14 mouse cellular contexts compared by ENCODE assay signal in the genomic region with DNA sequence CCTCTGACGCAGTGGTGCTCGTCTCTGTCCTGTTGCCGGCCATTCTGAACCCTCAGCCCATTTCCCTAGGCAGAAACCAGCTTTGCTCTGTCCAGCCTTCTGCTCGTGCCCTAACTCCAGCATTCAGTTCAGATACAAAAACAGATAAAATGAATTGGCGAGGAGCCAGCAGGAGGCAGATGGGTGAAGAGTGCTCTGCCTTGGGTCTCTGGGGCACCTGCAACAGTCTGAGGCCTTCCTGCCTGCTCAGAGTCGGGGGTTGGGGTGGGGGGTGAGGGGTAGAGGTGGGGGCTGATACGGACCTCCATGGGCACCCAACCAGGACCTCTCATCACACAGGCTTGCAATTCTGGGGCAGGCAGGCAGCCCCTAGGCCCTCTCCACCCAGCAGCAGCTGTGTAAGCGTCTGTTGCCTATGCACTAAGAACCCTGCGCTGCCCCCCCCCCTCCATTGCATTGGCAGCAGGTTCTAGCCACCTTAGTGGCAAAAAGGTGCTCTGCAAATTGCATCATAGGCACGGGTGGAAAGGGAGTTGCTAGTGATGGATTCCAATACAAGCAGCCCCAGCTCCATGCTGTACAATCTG. TPM values are rescaled to one million over a fixed set of nuclear protein-coding genes. Genes with fewer than 3 reads are reported as not detected.
DNase-seq lines count a peak whose midpoint lies in the region.
"Had no signal": no experiment of that assay in that cellular context is flagged by ENCODE, and none has a peak within 500 bp of the region (broad histone marks: within the 10 kb centered on the region; RNA-seq: fewer than 3 reads in every experiment).

No protein-coding gene starts in this region.

- DNase-seq in adrenal gland, adult 2 months: peak; percentile 35
- no peak for DNase-seq in adrenal gland, postnatal 36 days
- DNase-seq in left cerebral cortex, postnatal 4 days: peak; percentile 49
- DNase-seq in left cerebral cortex, postnatal 36 days (ENCODE audit: low spot score in 2 of 2): no peak
- peak; percentile 48 for DNase-seq in retina, postnatal 1 day
- DNase-seq in retina, embryonic 14.5 days (ENCODE audit: low spot score): no peak
- DNase-seq in embryo, embryonic 11 days: no peak
- no peak for DNase-seq in spleen, postnatal 4 days (ENCODE audit: low spot score in 2 of 2)
- DNase-seq: adrenal gland, postnatal 14 days; heart, adult 11 months had no signal

- intact Hi-C loops in left cerebral cortex, postnatal 4 days (cut with DNase I): loop anchor here (5.0 kb wide), 1 partner anchor 74 kb away; the partner anchor contains the start of gene Gnai3
- intact Hi-C loops in left cerebral cortex, postnatal 36 days (cut with DNase I): loop anchor here (5.0 kb wide), 1 partner anchor 44 kb away; no protein-coding TSS in a partner anchor

RNA-seq across cellular contexts. Expression of gene Ampd2, which starts 13.4 kb away (rescaled TPM):
- total RNA-seq in adrenal gland, adult 2 months (2021): 100 to 1,000 TPM; 121 to 151 TPM
- polyA plus RNA-seq in adrenal gland, adult 2 months (2012; rRNA removed): 721 and 995 TPM in 2 replicates
- total RNA-seq in adrenal gland, postnatal 36 days (2021): 100 to 1,000 TPM; 133 to 143 TPM
- 10 to 100 TPM; 65.3 to 75.4 TPM for total RNA-seq in left cerebral cortex, postnatal 4 days (2021)
- total RNA-seq in left cerebral cortex, postnatal 36 days (2021): 10 to 100 TPM; 48.9 to 52.9 TPM

RNA-seq across cellular contexts. Expression of gene Gnat2, which starts 19.5 kb away (rescaled TPM):
- total RNA-seq in adrenal gland, adult 2 months (2021): 10 to 100 TPM; 12.3 to 13.1 TPM
- 7.9 and 10.1 TPM in 2 replicates for polyA plus RNA-seq in adrenal gland, adult 2 months (2012; rRNA removed)
- total RNA-seq in adrenal gland, postnatal 36 days (2021): 10 to 100 TPM; 11.5 to 14.7 TPM
- under 1 TPM in 1 of 2 experiments, not detected in 1; 0.44 TPM for total RNA-seq in left cerebral cortex, postnatal 4 days (2021)
- total RNA-seq in left cerebral cortex, postnatal 36 days (2021): not detected
- total RNA-seq: left cerebral cortex, postnatal 25 days; megakaryocyte, adult 5-6 weeks; neutrophil, adult 5-6 weeks had no signal
- polyA plus RNA-seq: inflammation-experienced regulatory T-cells, adult 6 months had no signal

RNA-seq across cellular contexts. Expression of gene Gstm4, which starts 28.4 kb away (rescaled TPM):
- 10 to 100 TPM; 16.8 to 19.7 TPM for total RNA-seq in adrenal gland, adult 2 months (2021)
- polyA plus RNA-seq in adrenal gland, adult 2 months (2012; rRNA removed): 13.4 and 14.8 TPM in 2 replicates
- 10 to 100 TPM; 12.0 to 19.0 TPM for total RNA-seq in adrenal gland, postnatal 36 days (2021)
- 10 to 100 TPM; 10.3 to 10.9 TPM for total RNA-seq in left cerebral cortex, postnatal 4 days (2021)
- total RNA-seq in left cerebral cortex, postnatal 36 days (2021): 10 to 100 TPM in 1 of 2 experiments, 1 to 10 TPM in 1; 7.8 to 11.8 TPM

RNA-seq across cellular contexts. Expression of gene Gstm1, which starts 55.3 kb away (rescaled TPM):
- total RNA-seq in adrenal gland, adult 2 months (2021): 100 to 1,000 TPM; 463 to 520 TPM
- polyA plus RNA-seq in adrenal gland, adult 2 months (2012; rRNA removed): 1,201 and 1,446 TPM in 2 replicates
- total RNA-seq in adrenal gland, postnatal 36 days (2021): 100 to 1,000 TPM; 325 to 425 TPM
- 10 to 100 TPM; 60.4 to 75.2 TPM for total RNA-seq in left cerebral cortex, postnatal 4 days (2021)
- 100 to 1,000 TPM; 237 to 250 TPM for total RNA-seq in left cerebral cortex, postnatal 36 days (2021)

Comparison
In these comparisons a context has a peak if more than half of its experiments do, and no peak if none do; other contexts are left out.
1. DNase-seq: peak in adrenal gland, adult 2 months (single experiment), left cerebral cortex, postnatal 4 days (single experiment) and retina, postnatal 1 day (single experiment); none in adrenal gland, postnatal 36 days (0 of 2), left cerebral cortex, postnatal 36 days (0 of 2), retina, embryonic 14.5 days (single experiment), embryo, embryonic 11 days (single experiment) and spleen, postnatal 4 days (0 of 2).
2. RNA of gene Gnat2, which starts 19.5 kb away (total RNA-seq): 11.5 to 14.7 TPM in adrenal gland, postnatal 36 days and 12.3 to 13.1 TPM in adrenal gland, adult 2 months; 0.44 TPM in left cerebral cortex, postnatal 4 days and not detected in left cerebral cortex, postnatal 36 days; every median in the first group is over 4 times any median in the second.